Comparison of ENCODE assay signal across 28 mouse cellular contexts in the genomic region with DNA sequence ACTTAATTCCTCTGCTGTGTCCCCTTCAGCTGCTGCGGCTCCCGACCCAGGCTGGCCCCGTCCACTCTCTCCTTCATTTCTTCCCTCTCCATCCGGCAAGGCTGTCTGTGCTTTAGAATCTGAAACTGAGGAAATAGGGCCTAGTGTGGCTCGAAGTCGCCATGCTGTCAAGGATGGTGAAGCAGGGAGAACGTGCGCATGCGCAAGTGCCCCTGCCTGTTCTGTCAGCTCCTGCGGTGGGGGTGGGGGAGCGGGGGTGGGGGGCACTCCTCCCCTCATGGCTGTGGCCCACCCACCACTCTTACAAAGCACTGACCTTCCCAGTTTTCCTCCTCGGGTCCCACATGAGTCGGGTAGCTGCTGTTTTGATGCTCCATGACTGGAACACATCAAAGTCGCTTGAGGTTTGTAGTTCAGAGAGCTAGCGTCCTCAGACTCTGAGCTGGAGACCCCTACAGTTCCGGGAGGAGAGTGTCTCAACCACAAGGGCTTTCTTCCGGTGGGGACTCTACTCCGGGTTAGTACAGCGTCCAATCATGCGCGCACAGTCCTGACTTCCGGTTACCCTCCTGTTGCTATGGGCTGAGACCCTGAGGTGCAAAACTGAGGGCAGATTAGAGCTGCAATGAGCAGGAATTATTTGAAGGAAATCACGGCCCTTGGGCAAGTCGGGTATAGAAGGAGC. TPM values are rescaled to one million over a fixed set of nuclear protein-coding genes. Genes with fewer than 3 reads are reported as not detected.
A peak's percentile ranks its signal among the peaks of the same experiment; 100 is the strongest.
DNase-seq lines count a peak whose midpoint lies in the region; ATAC-seq and TF ChIP-seq lines count a peak whose summit lies in the region.
"Had no signal": no experiment of that assay in that cellular context is flagged by ENCODE, and none has a peak within 500 bp of the region (broad histone marks: within the 10 kb centered on the region; RNA-seq: fewer than 3 reads in every experiment).

No protein-coding gene starts in this region.

- H3K27me3 ChIP-seq in E14TG2a.4 (ENCODE audit: insufficient read depth, low read length) (no peaks in the 10 kb centered on the region), ES-Bruce4 (ENCODE audit: control insufficient read depth, insufficient read depth, low read length, poor library complexity, severe bottlenecking) (no peaks in the 10 kb centered on the region)
- H3K27me3 ChIP-seq: embryonic facial prominence, embryonic 12.5 days; forebrain, embryonic 13.5 days; forebrain, embryonic 15.5 days had no signal

- TF ChIP-seq CTCF in E14TG2a.4 (conservative IDR thresholded peaks at IDR 0.05; ENCODE audit: low read length) (no peak), ES-Bruce4 (IDR thresholded peaks at IDR 0.05; ENCODE audit: low read depth, low read length) (no peak)

- H3K4me3 ChIP-seq in E14TG2a.4 (replicated peaks; ENCODE audit: low read length): 0 out of 2 replicates have a peak overlapping the region, but pooled peaks have one; percentile 26
- peak overlapping the region; percentile 30; the same call in 1 of the 2 replicates for H3K4me3 ChIP-seq in ES-Bruce4 (ENCODE audit: low read depth, low read length)
- H3K4me3 ChIP-seq: embryonic facial prominence, embryonic 10.5 days; embryonic facial prominence, embryonic 12.5 days; forebrain, embryonic 13.5 days; forebrain, embryonic 15.5 days had no signal

- intact Hi-C loops in left cerebral cortex, postnatal 10 days (cut with DNase I): no loop called here

- no peak for ATAC-seq in megakaryocyte, adult 5-6 weeks (ENCODE audit: poor library complexity, severe bottlenecking)
- ATAC-seq: forebrain, embryonic 13.5 days; forebrain, embryonic 15.5 days; forebrain, postnatal 0 days had no signal

- DNase-seq in MN1 (ENCODE audit: low spot score) (peak; percentile 61), ZHBTc4 (ENCODE audit: low read depth, low spot score) (peak; percentile 9)
- no peak for DNase-seq in ovary, postnatal 10 days (ENCODE audit: low spot score)
- DNase-seq in left cerebral cortex, postnatal 10 days (ENCODE audit: extremely low spot score in 1 of 2, low spot score in 2 of 2): no peak
- no peak for DNase-seq in gastrocnemius, postnatal 25 days
- DNase-seq: adrenal gland, adult 2 months; adrenal gland, postnatal 10 days; adrenal gland, postnatal 25 days; cerebellum, adult 11 months; cerebellum, adult 18-20 months; cerebellum, adult 8-10 months; cerebellum, adult 9-11 months; cerebellum, postnatal 14 days; forebrain, postnatal 0 days had no signal

- TF ChIP-seq POLR2A in ES-Bruce4 (IDR thresholded peaks at IDR 0.05; ENCODE audit: insufficient read depth, low read length): no peak

- H3K36me3 ChIP-seq in E14TG2a.4 (ENCODE audit: insufficient read depth, low read length): no peaks in the 10 kb centered on the region
- H3K36me3 ChIP-seq in ES-Bruce4 (ENCODE audit: control insufficient read depth, insufficient read depth, low read length, poor library complexity, severe bottlenecking): no peaks in the 10 kb centered on the region
- H3K36me3 ChIP-seq: embryonic facial prominence, embryonic 10.5 days; embryonic facial prominence, embryonic 12.5 days; forebrain, embryonic 15.5 days; G1E had no signal

- TF ChIP-seq EP300 in ES-Bruce4 (IDR thresholded peaks at IDR 0.05; ENCODE audit: insufficient read depth, low read depth, low read length): no peak

- H3K9ac ChIP-seq in ES-Bruce4 (ENCODE audit: low read depth, poor library complexity, severe bottlenecking): no peak overlapping the region
- H3K9ac ChIP-seq: embryonic facial prominence, embryonic 12.5 days; forebrain, embryonic 13.5 days; forebrain, embryonic 15.5 days; forebrain, postnatal 0 days had no signal

- H3K9me3 ChIP-seq in E14TG2a.4 (ENCODE audit: low read length) (no peaks in the 10 kb centered on the region), ES-Bruce4 (replicated peaks; ENCODE audit: control insufficient read depth, insufficient read depth, low read length, poor library complexity, severe bottlenecking) (no peaks in the 10 kb centered on the region)
- H3K9me3 ChIP-seq: embryonic facial prominence, embryonic 12.5 days; forebrain, embryonic 15.5 days had no signal

- no peak overlapping the region for H3K27ac ChIP-seq in ES-Bruce4 (ENCODE audit: insufficient read depth, low read length)
- H3K27ac ChIP-seq: embryonic facial prominence, embryonic 10.5 days; embryonic facial prominence, embryonic 12.5 days; forebrain, embryonic 13.5 days; forebrain, embryonic 15.5 days had no signal

- no peaks in the 10 kb centered on the region for H3K4me1 ChIP-seq in E14TG2a.4 (replicated peaks; ENCODE audit: low read depth, low read length)
- no peaks in the 10 kb centered on the region for H3K4me1 ChIP-seq in ES-Bruce4 (ENCODE audit: control insufficient read depth, insufficient read depth, low read length)
- H3K4me1 ChIP-seq: embryonic facial prominence, embryonic 10.5 days; embryonic facial prominence, embryonic 12.5 days; forebrain, embryonic 13.5 days; forebrain, embryonic 15.5 days had no signal

RNA-seq across cellular contexts. Expression of a gene that starts 10.1 kb away (rescaled TPM):
- not detected in 2 replicates for polyA plus RNA-seq in ES-Bruce4 (2011; ENCODE audit: insufficient read depth, insufficient read length, low read depth, missing spikeins)
- total RNA-seq in left cerebral cortex, postnatal 10 days (2021): not detected
- total RNA-seq in megakaryocyte, adult 5-6 weeks (2015): not detected in 2 replicates
- total RNA-seq in megakaryocyte, adult 5-6 weeks (2017): not detected in 2 replicates
- not detected for total RNA-seq in gastrocnemius, postnatal 25 days (2021)
- total RNA-seq: adrenal gland, adult 2 months; adrenal gland, postnatal 10 days; adrenal gland, postnatal 25 days; adrenal gland, postnatal 4 days; forebrain, postnatal 0 days had no signal
- polyA plus RNA-seq: adrenal gland, adult 2 months; brain, embryonic 14.5 days; cortical plate, adult 2 months; embryonic facial prominence, embryonic 10.5 days; embryonic facial prominence, embryonic 12.5 days; embryonic facial prominence, embryonic 14.5 days; forebrain, embryonic 11.5 days; forebrain, embryonic 13.5 days; forebrain, embryonic 15.5 days; forebrain, postnatal 0 days had no signal

RNA-seq across cellular contexts. Expression of a gene that starts 14.6 kb away (rescaled TPM):
- polyA plus RNA-seq in ES-Bruce4 (2011; ENCODE audit: insufficient read depth, insufficient read length, low read depth, missing spikeins): not detected in 2 replicates
- total RNA-seq in left cerebral cortex, postnatal 10 days (2021): not detected
- not detected in 2 replicates for total RNA-seq in megakaryocyte, adult 5-6 weeks (2015)
- total RNA-seq in megakaryocyte, adult 5-6 weeks (2017): not detected in 2 replicates
- total RNA-seq in gastrocnemius, postnatal 25 days (2021): not detected
- total RNA-seq: adrenal gland, adult 2 months; adrenal gland, postnatal 10 days; adrenal gland, postnatal 25 days; adrenal gland, postnatal 4 days; forebrain, postnatal 0 days; G1E had no signal
- polyA plus RNA-seq: adrenal gland, adult 2 months; brain, embryonic 14.5 days; C2C12; cortical plate, adult 2 months; embryonic facial prominence, embryonic 10.5 days; embryonic facial prominence, embryonic 12.5 days; embryonic facial prominence, embryonic 14.5 days; forebrain, embryonic 11.5 days; forebrain, embryonic 13.5 days; forebrain, embryonic 15.5 days; forebrain, postnatal 0 days; G1E had no signal

RNA-seq across cellular contexts. Expression of a gene that starts 32.0 kb away (rescaled TPM):
- polyA plus RNA-seq in ES-Bruce4 (2011; ENCODE audit: insufficient read depth, insufficient read length, low read depth, missing spikeins): not detected in 2 replicates
- total RNA-seq in left cerebral cortex, postnatal 10 days (2021): not detected
- not detected in 2 replicates for total RNA-seq in megakaryocyte, adult 5-6 weeks (2015)
- total RNA-seq in megakaryocyte, adult 5-6 weeks (2017): not detected in 2 replicates
- not detected for total RNA-seq in gastrocnemius, postnatal 25 days (2021)
- total RNA-seq: adrenal gland, adult 2 months; adrenal gland, postnatal 10 days; adrenal gland, postnatal 25 days; adrenal gland, postnatal 4 days; forebrain, postnatal 0 days had no signal
- polyA plus RNA-seq: adrenal gland, adult 2 months; brain, embryonic 14.5 days; C2C12; cortical plate, adult 2 months; embryonic facial prominence, embryonic 10.5 days; embryonic facial prominence, embryonic 12.5 days; embryonic facial prominence, embryonic 14.5 days; forebrain, embryonic 11.5 days; forebrain, embryonic 13.5 days; forebrain, embryonic 15.5 days; forebrain, postnatal 0 days; G1E had no signal

RNA-seq across cellular contexts. Expression of a gene that starts 39.9 kb away (rescaled TPM):
- polyA plus RNA-seq in ES-Bruce4 (2011; ENCODE audit: insufficient read depth, insufficient read length, low read depth, missing spikeins): not detected in 2 replicates
- total RNA-seq in left cerebral cortex, postnatal 10 days (2021): not detected
- total RNA-seq in megakaryocyte, adult 5-6 weeks (2015): not detected in 2 replicates
- total RNA-seq in megakaryocyte, adult 5-6 weeks (2017): not detected in 2 replicates
- not detected for total RNA-seq in gastrocnemius, postnatal 25 days (2021)
- total RNA-seq: adrenal gland, adult 2 months; adrenal gland, postnatal 10 days; adrenal gland, postnatal 25 days; adrenal gland, postnatal 4 days; forebrain, postnatal 0 days; G1E had no signal
- polyA plus RNA-seq: adrenal gland, adult 2 months; brain, embryonic 14.5 days; C2C12; cortical plate, adult 2 months; embryonic facial prominence, embryonic 10.5 days; embryonic facial prominence, embryonic 12.5 days; embryonic facial prominence, embryonic 14.5 days; forebrain, embryonic 11.5 days; forebrain, embryonic 13.5 days; forebrain, embryonic 15.5 days; forebrain, postnatal 0 days; G1E had no signal

RNA-seq across cellular contexts. Expression of a gene that starts 54.8 kb away (rescaled TPM):
- polyA plus RNA-seq in ES-Bruce4 (2011; ENCODE audit: insufficient read depth, insufficient read length, low read depth, missing spikeins): not detected in 2 replicates
- total RNA-seq in left cerebral cortex, postnatal 10 days (2021): not detected
- total RNA-seq in megakaryocyte, adult 5-6 weeks (2015): not detected in 2 replicates
- total RNA-seq in megakaryocyte, adult 5-6 weeks (2017): not detected in 2 replicates
- not detected for total RNA-seq in gastrocnemius, postnatal 25 days (2021)
- total RNA-seq: adrenal gland, adult 2 months; adrenal gland, postnatal 10 days; adrenal gland, postnatal 25 days; adrenal gland, postnatal 4 days; forebrain, postnatal 0 days; G1E had no signal
- polyA plus RNA-seq: adrenal gland, adult 2 months; brain, embryonic 14.5 days; C2C12; cortical plate, adult 2 months; embryonic facial prominence, embryonic 10.5 days; embryonic facial prominence, embryonic 12.5 days; embryonic facial prominence, embryonic 14.5 days; forebrain, embryonic 11.5 days; forebrain, embryonic 13.5 days; forebrain, embryonic 15.5 days; forebrain, postnatal 0 days; G1E had no signal

Comparison
In these comparisons a context has a peak if more than half of its experiments do, and no peak if none do; other contexts are left out.
1. DNase-seq: peak in MN1 (single experiment) and ZHBTc4 (single experiment); none in ovary, postnatal 10 days (single experiment), left cerebral cortex, postnatal 10 days (0 of 2) and gastrocnemius, postnatal 25 days (single experiment).